Mouse (Mus musculus) embryonic fibroblast, embryonic 13.5 days (primary cell): ENCODE results near the gene Naa11. TPM values are rescaled to one million over a fixed set of nuclear protein-coding genes. Genes with fewer than 3 reads are reported as not detected.

Source experiments
- H3K27ac ChIP-seq: 2 replicates; pipeline ENCODE4 v1.5.1; 2012; ENCODE audit warnings: low read length, control low read depth, inconsistent platforms; ENCODE audit not compliant: insufficient read depth
- H3K4me1 ChIP-seq: 2 replicates; pipeline ENCODE4 v1.6.1; 2011; ENCODE audit warnings: low read length; ENCODE audit not compliant: control insufficient read depth, insufficient read depth
- H3K4me3 ChIP-seq: 2 replicates; pipeline ENCODE4 v1.5.1; 2011; ENCODE audit warnings: mild to moderate bottlenecking, control low read depth, low read length; ENCODE audit not compliant: insufficient read depth
- CTCF ChIP-seq: IDR thresholded peaks from 2 replicates; pipeline ENCODE4 v1.5.1; 2011; ENCODE audit warnings: mild to moderate bottlenecking, control low read depth, low read length, moderate library complexity, borderline replicate concordance; ENCODE audit not compliant: insufficient read depth
- POLR2A ChIP-seq: IDR thresholded peaks from 2 replicates; pipeline ENCODE4 v1.6.1; 2011; ENCODE audit warnings: low read depth, mild to moderate bottlenecking, control low read depth, low read length, moderate library complexity
- polyA plus RNA-seq: library from polyadenylated mRNA; stranded (reverse); fragments of >200 nt; gene quantifications from 2 replicates; pipeline ENCODE4 v1.2.4, GENCODE M21; 2011; ENCODE audit warnings: low read depth; ENCODE audit not compliant: missing spikeins, insufficient read length

Gene Naa11
- polyA plus RNA-seq, 1 experiment: not detected

GRCm38 (mm10) chr5:97387622-97388021, 4.6 kb downstream of the Naa11 start:
- H3K4me1 ChIP-seq: no peaks in the 10 kb centered on the region
- no peak overlapping the region for H3K27ac ChIP-seq
- no peak overlapping the region for H3K4me3 ChIP-seq
- TF ChIP-seq POLR2A (no peak), CTCF (no peak)

GRCm38 (mm10) chr5:97384399-97384798, 7.8 kb downstream of the Naa11 start:
- H3K27ac ChIP-seq: no peak overlapping the region
- no peak overlapping the region for H3K4me3 ChIP-seq
- TF ChIP-seq CTCF (no peak), POLR2A (no peak)

GRCm38 (mm10) chr5:97382548-97383222, 9.5 kb downstream of the Naa11 start:
- Histone ChIP-seq H3K4me3 (no peak overlapping the region), H3K4me1 (no peaks in the 10 kb centered on the region), H3K27ac (no peak overlapping the region)
- TF ChIP-seq CTCF: no peak
- TF ChIP-seq POLR2A: no peak

More at GRCm38 (mm10) chr5:97384399-97384798, 7.8 kb downstream of the Naa11 start:
- H3K4me1 ChIP-seq: no peaks in the 10 kb centered on the region

GRCm38 (mm10) chr5:97379976-97380375, 12.2 kb downstream of the Naa11 start:
- no peaks in the 10 kb centered on the region for H3K4me1 ChIP-seq
- no peak overlapping the region for H3K27ac ChIP-seq
- H3K4me3 ChIP-seq: no peak overlapping the region
- TF ChIP-seq POLR2A (no peak), CTCF (no peak)

- H3K27ac ChIP-seq: no peak overlapping the region
- no peak for TF ChIP-seq POLR2A
- no peak for TF ChIP-seq CTCF
- H3K4me3 ChIP-seq: no peak overlapping the region
- H3K4me1 ChIP-seq: no peaks in the 10 kb centered on the region
These were observed 27.4 kb downstream of the Naa11 start for GRCm38 (mm10) chr5:97364781-97365180.

- no peak overlapping the region for H3K27ac ChIP-seq
- no peaks in the 10 kb centered on the region for H3K4me1 ChIP-seq
- H3K4me3 ChIP-seq: no peak overlapping the region
- no peak for TF ChIP-seq CTCF
- TF ChIP-seq POLR2A: no peak
These were observed 27.9 kb downstream of the Naa11 start for GRCm38 (mm10) chr5:97364252-97364651.

- Histone ChIP-seq H3K27ac (no peak overlapping the region), H3K4me1 (no peaks in the 10 kb centered on the region), H3K4me3 (no peak overlapping the region)
- TF ChIP-seq POLR2A: no peak
- TF ChIP-seq CTCF: no peak
These were observed 29.6 kb downstream of the Naa11 start for GRCm38 (mm10) chr5:97362539-97362938.

GRCm38 (mm10) chr5:97359104-97359503, 33.1 kb downstream of the Naa11 start:
- TF ChIP-seq CTCF: no peak
- no peak for TF ChIP-seq POLR2A
- H3K27ac ChIP-seq: no peak overlapping the region
- H3K4me1 ChIP-seq: no peaks in the 10 kb centered on the region
- no peak overlapping the region for H3K4me3 ChIP-seq

- TF ChIP-seq POLR2A (no peak), CTCF (no peak)
- no peak overlapping the region for H3K27ac ChIP-seq
- no peaks in the 10 kb centered on the region for H3K4me1 ChIP-seq
- H3K4me3 ChIP-seq: no peak overlapping the region
These were observed 36.0 kb downstream of the Naa11 start for GRCm38 (mm10) chr5:97356135-97356534.

- Histone ChIP-seq H3K4me1 (no peaks in the 10 kb centered on the region), H3K27ac (no peak overlapping the region), H3K4me3 (no peak overlapping the region)
- no peak for TF ChIP-seq POLR2A
- TF ChIP-seq CTCF: no peak
These were observed 37.0 kb downstream of the Naa11 start for GRCm38 (mm10) chr5:97355152-97355551.
